Mouse (Mus musculus): ENCODE results near the gene Unc5cl. TPM values are rescaled to one million over a fixed set of nuclear protein-coding genes. Genes with fewer than 3 reads are reported as not detected.
"Not testable (repeated sequence)": the region's sequence is repeated elsewhere in the genome, so short reads cannot be mapped to it uniquely, and the experiment has no call there.

The Unc5cl gene
- total RNA-seq, 4 experiments from 2014 or later = 0.67 to 1.3 (median 0.80) TPM

DNA sequence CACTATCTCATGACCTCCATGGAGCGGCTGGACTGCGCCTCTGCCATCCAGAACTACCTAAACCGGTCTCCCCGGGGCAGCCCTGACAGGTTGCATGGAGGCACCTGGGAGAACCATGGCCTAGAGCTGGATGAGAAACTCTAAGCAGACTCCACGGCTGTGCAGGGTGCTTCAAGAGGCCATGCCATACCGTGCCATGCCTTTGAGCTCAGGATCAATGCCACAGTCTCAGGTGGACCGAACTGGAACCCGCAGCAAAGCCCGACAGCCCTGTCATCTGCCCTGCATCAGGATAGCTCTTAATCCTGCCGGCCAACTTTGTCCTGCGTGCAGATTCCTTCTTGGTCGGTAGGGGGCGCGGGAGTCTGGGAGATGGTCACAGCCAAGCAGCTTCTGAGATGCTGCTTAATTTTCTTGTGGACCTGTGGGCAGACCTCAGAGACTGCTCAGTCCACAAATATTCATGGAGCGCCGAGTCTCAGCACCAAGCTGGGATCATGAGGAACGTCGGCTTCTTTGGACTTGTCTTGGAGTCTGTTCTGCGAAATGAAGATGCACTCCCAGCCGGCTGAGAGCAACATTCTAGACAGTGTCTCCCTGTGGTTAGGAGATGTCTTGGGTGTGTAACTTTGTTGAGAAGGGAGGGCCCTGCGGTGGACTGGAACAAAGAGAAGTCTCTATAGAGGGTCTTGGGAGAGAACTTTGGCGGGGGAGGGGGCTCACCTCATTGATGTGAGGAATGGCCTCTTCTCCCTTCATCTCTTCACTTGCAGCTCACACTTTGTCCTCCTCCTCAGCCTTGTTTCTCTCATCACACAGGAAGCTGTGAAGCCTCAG, 12.9 kb downstream of the Unc5cl start:
- DNase-seq (ENCODE audit: low spot score in 2 of 2) = peak; percentile 62 to 87

DNA sequence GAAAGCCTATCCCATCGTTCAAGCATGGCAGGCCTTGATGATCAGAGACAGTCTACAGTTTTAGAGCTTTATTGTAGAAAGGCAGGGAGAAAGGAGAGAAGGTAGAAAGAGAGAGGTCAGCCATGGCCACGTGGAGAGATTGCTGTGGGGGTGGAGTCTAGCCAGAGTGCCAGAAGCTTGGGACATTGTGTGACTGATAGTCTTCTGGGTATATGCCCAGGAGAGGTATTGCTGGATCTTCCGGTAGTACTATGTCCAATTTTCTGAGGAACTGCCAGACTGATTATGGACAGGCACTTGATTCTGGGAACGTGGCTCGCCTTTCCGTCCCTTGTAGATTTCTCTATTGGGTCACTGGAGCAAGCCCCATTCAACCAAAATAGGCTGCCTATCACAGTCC, 19.6 kb downstream of the Unc5cl start:
- not testable (repeated sequence) for DNase-seq (ENCODE audit: low spot score in 2 of 2)

DNA sequence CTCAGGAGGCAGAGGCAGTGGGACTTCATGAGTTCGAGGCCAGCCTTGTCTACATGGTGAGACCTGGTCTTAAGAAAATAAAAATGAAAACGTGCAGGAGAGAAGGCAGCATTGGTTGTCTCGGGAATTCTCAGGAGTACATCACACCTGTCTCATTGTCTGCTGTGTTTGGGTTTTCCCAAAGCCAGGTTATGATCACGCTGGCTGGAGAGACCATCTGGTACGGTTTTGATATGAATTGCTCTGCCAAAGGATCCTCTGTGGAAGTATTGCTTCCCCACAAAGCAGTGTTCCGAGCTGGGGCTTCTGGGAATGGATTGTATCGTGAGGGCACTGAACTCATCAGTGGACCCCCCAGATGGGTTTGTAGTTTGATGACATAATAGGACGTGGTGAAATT, 20.7 kb downstream of the Unc5cl start:
- no peak for DNase-seq (ENCODE audit: low spot score in 2 of 2)

DNA sequence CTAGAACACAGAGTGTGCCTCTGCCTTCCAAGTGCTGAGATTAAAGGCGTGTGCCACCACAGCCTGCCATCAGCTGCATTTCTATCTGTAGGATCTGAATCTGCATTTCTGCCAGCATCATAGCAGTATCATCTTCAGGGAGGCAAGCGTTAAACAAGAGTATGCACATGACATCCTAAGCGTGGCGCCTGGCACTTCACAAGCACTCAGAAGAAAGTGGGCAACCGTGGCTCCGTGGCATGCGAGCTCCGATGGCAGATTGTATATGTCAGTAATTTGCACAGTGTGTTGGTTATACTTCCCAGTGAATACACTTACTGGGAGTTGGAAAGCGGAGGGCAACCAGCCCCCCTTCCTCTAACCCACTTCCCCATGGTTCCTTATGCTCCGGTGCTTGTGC, 25.3 kb downstream of the Unc5cl start:
- no peak for DNase-seq (ENCODE audit: low spot score in 2 of 2)

DNA sequence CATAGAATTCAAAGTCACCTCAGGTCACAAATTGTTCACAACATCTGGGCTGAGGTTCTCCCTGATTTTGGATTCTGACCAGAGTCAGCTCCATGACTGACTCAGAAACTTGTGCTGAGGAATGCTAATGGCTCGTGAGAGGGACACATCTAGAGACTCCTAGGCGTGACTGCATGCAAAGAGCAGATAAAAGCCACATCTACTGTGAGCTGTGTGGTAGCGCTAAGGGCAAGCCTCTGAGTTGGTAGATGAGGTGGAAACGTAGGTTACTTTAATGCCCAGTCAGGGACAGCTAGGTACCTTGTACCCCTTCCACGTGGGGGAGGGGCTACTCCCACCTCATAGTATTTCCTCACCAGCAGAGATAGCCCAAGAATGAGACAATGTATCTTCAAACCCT, 29.1 kb downstream of the Unc5cl start:
- DNase-seq (ENCODE audit: low spot score in 2 of 2) = no peak

DNA sequence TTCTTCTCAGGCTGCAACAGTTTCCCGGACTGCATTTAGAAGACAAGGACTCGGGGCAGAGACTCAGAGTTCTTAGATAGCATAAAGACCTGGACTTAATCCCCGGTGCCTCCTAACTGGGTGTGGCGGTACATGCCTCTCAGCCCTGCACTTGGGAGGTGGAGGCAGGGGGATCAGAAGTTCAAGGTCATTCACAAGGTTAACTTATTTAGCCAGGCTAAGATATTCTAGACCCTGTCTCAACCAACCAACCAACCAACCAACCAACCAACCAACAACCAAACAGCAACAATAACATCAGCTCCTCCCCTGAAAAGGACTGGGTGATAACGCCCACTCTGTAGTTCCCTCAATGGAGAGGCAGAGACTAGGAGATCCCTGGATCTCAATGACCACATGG, 29.5 kb downstream of the Unc5cl start:
- no peak for DNase-seq (ENCODE audit: low spot score in 2 of 2)

DNA sequence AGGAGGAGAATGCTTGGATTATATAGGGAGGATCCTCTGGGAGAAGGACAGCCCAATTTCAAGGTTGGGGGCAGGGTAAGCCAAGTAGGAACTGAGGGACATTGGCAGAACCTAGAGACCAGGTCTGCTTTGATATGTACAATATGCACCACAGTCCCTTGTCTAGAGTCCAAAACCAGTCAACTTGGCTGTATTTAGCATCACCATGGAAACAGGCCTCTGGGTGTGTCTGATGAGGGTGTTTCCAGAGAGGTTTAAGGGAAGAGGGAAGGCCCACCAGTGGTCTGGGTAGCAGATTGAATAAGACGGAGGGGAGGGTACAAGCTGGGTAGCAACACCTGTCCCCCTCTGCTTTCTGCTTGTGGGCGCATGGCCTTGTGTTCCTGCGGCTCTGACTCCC, 34.8 kb downstream of the Unc5cl start:
- no peak for DNase-seq (ENCODE audit: low spot score in 2 of 2)

DNA sequence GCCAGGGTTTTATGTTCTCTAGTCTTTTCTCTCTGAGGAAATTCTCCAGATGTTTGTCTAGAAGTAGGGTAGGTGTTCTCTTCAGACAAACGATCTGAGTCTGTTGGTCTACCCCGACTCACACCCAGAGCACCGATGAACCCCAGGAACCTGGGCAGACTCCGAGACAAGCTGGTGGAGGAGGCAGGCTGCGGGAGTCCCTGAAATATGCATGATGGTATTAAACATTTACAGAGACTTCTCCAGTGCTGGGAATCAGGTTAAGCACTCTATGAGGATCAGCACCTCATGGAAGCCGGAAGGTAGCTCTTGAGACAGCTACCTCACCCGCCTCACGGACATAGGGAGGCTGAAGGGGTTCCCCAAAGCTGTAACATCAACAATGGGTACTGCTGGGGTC, 37.9 kb downstream of the Unc5cl start:
- DNase-seq (ENCODE audit: low spot score in 2 of 2) = no peak

DNA sequence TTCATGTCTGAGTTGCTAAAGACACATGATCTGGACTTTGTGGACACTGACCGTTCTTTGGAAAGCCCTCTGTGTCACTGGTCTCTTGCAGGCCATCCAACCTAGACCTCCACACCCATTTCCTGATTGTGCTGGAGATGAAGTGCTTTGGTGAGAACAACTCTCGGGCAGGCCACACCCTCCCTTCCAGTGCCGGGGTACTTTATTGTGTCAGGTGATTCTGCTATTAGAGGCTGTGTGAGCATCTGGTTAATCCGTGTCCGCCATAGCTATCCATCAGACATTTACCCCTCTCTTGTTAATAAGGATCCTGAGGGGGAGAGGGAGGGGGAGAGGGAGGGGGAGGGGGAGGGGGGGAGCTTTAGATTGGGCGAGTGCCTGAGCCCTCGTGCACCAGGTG, 38.9 kb downstream of the Unc5cl start:
- DNase-seq (ENCODE audit: low spot score in 2 of 2) = no peak

DNA sequence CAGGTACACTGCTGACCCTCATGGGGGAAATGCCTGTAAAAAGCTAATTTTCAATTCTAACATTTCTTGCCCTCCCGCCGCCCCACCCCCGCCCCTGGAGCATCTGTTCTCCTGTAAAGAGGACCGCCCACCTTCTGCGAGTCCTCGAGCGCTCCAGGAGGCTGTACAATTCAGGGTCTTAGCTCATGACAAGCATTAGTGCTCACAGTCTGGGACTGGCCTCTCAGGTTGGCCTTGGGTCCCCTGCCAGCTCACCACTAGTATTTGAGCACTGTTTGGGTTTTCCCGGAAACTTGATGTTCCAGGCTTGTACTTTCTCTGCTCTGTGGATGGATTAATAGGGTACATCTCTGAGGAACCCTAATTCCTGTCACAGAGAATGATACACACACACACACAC, 39.3 kb downstream of the Unc5cl start:
- no peak for DNase-seq (ENCODE audit: low spot score in 2 of 2)

DNA sequence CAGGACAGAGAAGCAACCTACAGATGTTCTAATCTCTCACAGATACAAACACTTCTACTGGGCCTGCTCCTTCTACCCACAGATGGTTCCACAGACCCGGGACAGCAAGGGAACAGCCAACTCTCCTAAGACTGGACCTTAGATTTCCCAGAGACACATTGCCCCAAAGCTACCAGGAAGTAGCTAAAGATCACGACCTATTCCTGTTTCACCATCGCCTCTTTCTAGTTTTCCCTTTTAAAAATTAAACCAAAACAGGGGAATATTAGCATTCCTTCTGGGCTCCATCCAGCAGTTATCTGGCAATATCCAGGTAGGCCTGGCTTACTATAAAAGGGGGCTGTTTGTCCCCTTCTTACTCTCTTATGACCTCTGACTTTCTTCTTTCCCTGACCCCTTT, 43.3 kb downstream of the Unc5cl start:
- DNase-seq (ENCODE audit: low spot score in 2 of 2) = no peak

DNA sequence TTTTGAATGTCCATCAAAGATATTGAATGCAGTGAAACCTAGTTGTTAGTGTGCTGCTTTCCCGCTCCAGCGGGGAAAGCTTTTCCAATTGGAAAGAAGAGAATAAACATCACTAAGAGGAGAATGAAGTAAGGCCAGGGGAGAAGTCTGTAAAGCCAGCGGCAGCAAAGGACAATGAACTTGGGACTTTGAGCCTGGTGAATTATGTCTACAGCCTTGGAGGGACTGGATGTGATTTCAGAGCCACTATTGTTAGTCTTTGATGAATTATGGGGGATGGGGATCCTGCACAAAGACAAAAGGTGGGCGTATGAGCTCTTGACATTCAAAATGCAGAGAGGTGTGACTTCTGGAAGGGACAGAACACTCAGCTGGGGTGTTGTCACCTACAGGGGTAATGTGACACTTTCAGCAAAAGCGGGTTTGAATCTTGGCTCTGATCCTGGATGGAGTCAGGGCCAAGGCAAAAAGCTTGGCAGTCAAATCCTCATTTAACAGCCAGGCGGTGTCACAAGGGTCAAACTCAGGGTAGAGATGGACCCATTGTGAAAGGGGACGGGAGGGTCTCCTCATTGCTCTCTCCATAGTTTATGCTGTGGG, 46.2 kb downstream of the Unc5cl start:
- DNase-seq (ENCODE audit: low spot score in 2 of 2) = no peak

DNA sequence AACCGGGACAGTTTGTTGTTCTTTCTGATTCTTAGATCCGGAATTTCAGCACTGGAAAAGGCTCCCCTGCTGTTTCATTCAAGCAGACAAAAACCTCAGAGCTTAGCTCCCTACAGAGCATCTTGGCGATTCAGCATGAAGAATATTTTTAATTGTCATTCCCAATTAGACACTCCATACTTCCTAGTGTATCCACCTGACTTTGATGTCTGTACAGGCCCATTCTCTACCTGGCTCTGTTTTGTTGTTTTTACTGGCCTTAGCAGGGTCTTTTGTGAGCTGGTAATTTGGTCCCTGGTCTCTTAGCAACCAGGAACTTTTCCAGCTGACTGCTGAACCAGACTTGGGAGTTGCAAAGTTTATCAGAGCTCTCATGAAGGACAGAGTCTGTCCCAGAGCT, 50.3 kb downstream of the Unc5cl start:
- no peak for DNase-seq (ENCODE audit: low spot score in 2 of 2)

DNA sequence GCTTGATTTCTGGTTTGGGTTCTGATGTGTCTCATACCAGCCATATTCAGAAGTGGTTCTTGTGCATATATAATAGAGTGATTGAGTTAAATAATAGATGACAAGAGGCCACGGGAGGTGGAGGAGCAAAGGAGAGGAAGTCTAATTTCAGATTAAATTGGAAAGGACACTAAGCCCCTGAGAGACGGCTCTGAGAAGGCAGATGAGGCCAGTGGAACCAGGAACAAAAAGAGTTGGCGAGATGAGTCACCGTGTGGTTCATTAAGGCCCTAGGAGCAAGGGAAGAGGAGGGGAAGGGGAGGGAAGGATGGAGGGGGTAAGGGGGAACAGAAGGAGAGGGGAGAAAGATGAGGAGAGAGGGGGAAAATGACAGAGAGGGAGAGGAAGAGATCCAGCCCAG, 52.3 kb downstream of the Unc5cl start:
- DNase-seq (ENCODE audit: low spot score in 2 of 2) = no peak

DNA sequence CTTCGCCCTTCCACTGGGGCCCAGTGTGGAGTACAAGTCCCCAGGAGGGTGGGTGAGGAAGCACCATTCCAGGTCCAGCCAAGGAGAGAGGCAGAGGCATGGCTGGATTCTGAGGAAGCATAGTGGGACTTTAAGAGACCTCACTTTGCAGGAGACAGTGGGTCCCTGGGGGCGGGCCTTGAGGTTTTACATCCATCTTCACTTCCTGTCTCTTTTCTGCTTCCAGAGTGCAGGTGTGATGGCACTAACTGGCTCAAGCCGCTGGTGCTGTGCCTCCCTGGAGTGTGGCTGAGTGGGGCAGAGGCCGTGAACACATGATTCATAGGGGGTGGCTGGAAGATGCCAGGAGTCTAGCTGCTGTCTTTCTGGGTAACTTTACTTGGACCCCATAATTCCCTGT, 54.9 kb downstream of the Unc5cl start:
- no peak for DNase-seq (ENCODE audit: low spot score in 2 of 2)

DNA sequence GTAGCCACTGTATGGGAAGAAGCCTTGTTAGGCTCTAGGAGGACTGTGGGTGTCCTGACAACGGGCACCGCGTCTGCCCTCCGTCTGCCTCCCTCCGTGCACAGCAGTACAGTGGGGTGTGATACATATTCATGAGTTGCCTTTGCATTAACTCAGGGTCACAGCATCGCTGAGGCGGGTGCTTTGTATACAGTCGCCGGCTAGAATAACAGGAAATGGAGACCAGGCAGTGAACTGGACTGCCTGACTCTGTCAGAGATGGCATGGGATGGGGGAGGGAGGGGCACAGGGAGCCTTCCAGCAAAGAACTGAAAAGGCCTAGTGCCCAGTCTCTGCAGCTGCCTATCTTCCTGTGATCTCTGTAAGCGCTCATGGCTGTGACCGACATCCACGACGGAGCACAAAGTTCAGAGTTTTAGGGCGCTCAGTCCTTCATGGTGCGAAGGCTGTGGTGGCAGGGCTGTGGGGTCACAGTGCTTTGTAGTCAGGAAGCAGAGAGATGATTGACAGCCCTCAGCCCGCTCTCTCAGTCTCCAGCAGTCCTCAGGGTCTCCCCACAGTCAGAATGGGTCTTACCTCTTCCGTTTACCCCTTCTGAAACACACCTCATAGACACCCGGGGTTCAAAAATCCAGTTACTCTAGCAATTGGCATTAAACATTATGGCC, 58.0 kb downstream of the Unc5cl start:
- no peak for DNase-seq (ENCODE audit: low spot score in 2 of 2)

DNA sequence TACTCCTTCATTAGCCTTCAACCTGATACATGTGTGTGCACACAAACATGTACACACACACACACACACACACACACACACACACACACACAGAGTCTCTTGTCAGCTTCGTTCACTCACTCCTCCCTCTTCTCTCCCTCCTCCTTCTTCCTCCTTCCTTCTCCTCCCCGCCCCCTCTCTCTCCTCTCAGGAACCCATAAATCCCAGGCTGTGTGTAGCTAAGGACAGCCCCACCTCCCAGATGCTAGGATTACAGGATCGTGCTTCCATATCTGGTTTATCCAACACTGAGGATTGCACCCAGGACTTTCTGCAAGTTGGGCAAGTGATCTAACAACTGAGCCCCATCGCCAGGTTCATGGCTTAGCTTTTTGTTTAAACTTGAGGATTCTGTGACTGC, 59.9 kb downstream of the Unc5cl start:
- DNase-seq (ENCODE audit: low spot score in 2 of 2) = no peak

DNA sequence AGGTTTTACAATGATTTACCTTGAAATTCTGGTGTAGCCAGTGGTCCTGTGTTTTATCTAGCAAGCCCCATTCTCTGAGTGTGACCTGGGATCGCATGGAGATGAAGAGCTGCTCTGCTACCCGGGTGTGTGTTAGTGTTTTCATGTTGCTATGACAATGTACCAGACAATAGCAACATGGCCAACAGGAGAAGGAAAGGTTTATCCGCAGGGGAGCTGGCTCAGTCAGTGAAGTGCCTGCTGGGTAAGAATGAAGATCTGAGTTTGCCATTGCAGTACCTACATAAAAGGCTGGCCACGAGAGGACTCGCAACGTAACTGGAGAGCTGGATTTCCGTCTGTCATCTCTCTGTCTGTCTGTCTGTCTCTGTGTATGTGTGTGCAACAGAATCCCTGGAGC, 64.3 kb downstream of the Unc5cl start:
- DNase-seq (ENCODE audit: low spot score in 2 of 2) = no peak

DNA sequence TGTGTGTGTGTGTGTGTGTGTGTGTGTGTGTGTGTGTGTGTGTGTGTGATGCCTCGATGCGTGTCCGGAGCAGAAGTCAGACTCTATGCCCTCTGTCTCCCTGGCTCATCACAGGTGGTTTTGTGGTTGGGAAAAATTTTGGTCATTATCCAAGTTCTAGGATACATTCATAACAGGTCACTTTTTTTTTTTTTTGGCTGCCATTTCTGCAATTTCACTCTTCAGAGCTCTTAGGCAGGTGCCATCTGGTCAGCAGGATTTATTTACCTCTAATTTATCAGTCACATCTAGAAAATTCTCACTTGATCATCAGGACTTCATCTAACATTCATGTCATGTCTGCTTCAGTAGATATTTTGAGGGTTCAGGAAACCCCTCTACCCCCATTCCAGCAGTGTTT, 65.7 kb downstream of the Unc5cl start:
- no peak for DNase-seq (ENCODE audit: low spot score in 2 of 2)

DNA sequence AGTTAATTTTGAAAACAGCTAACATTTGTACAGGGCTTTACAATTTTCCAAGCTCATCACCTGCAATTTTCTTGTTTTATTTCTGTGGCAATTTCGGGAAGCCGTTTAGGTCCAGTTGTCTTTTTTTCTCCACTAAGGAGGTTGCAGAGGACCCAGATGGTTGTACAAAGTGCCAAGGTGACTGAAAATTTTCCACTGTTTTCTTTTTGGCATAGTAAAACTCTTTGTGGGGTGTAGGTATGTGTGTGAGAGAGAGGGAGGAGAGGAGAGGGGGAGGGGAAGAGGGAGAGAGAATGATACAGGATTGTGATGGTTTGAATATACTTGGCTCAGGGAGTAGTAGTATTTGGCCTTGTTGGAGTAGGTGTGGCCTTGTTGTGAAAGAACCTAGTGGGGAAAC, 68.4 kb downstream of the Unc5cl start:
- DNase-seq (ENCODE audit: low spot score in 2 of 2) = no peak

DNA sequence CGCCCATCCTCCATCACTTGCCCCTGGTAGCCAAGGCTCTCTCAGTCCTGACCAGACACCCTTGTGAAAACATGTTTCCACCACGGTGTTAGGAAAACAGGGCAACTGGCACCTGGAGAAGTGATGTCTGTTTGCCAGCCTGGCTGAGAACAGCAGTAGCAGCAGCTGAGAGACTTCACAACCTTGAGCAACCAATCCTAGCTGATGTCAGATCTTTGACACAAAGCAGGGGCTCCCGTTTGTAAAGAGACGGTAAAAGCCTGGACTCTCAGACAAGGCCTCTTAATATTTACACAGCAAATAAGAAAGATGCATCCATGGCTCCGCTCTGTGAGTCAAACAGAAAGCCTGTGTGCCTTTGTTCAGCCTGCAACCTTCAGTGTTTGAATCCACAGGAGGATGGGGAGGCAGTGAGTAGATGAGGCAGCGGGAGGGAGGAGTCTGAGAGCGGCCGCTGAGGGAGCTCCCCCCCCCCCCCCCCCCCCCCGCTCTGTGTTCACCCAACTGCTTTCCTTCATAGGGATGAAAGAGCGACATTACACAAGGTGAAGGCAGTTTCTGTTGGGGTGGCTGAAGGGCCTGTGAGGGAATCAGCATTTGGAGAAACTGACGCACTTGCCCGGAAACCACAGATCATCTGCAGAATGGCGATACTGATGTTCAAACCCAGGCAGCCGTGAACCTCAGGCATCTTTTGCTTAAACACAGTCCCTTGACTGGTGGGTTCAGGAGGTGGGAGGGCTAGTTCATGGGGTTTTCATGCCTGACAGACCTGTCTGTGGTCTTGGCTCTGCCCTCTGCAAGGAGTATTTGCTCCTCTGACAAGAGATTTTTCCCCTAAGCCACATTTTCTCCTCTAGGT, 79.4 kb downstream of the Unc5cl start:
- no peak for DNase-seq (ENCODE audit: low spot score in 2 of 2)

DNA sequence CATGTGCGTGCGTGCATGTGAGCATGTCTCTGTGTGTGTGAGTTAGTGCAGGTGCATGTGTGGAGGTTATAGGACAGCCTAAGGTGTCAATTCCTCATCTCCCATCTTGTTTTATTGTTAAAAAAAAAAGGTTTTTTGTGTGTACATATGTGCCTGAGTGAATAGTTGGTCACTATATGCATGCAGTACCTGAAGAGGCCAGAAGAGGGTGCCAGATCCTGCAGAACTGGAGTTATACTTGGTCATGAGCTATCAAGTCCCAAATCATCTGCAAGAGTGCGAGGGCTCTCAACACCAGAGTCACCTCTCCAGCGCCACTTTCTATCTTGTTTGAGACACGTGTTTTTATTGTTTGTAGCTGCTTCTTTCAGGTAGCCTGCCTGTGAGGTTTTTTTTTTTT, 83.6 kb downstream of the Unc5cl start:
- peak in 1 of 2 experiments; percentile 15 for DNase-seq (ENCODE audit: low spot score in 2 of 2)
